In genomic region chr10:89344132-89344490, GRCm38 (mm10) we compare ENCODE assay signal across 8 mouse cellular contexts. TPM values are rescaled to one million over a fixed set of nuclear protein-coding genes. Genes with fewer than 3 reads are reported as not detected.
DNase-seq lines count a peak whose midpoint lies in the region; ATAC-seq and TF ChIP-seq lines count a peak whose summit lies in the region.

No protein-coding gene starts in this region.

- H3K9me3 ChIP-seq in heart, embryonic 12.5 days (replicated peaks) = no peaks in the 10 kb centered on the region
- no peaks in the 10 kb centered on the region for H3K9me3 ChIP-seq in hindbrain, embryonic 10.5 days
- no peaks in the 10 kb centered on the region for H3K9me3 ChIP-seq in liver, postnatal 0 days (ENCODE audit: low read length)

- 4% methylated on average over 4 of the region's 4 CpGs for WGBS in heart, embryonic 12.5 days
- WGBS in hindbrain, embryonic 10.5 days = 15% methylated on average over 4 of the region's 4 CpGs
- WGBS in liver, postnatal 0 days (ENCODE audit: insufficient replicate concordance) = 18% methylated on average over 4 of the region's 4 CpGs

- H3K4me3 ChIP-seq in heart, embryonic 12.5 days = peak overlapping the region; percentile 77
- peak overlapping the region; percentile 52 for H3K4me3 ChIP-seq in brown adipose tissue, adult 24 weeks (ENCODE audit: insufficient read depth, low read depth, low read length)
- peak overlapping the region; percentile 70 for H3K4me3 ChIP-seq in hindbrain, embryonic 10.5 days
- H3K4me3 ChIP-seq in liver, postnatal 0 days (ENCODE audit: low read depth, low read length) = peak overlapping the region; percentile 39

- no peaks in the 10 kb centered on the region for H3K36me3 ChIP-seq in heart, embryonic 12.5 days
- H3K36me3 ChIP-seq in hindbrain, embryonic 10.5 days = no peaks in the 10 kb centered on the region
- no peaks in the 10 kb centered on the region for H3K36me3 ChIP-seq in liver, postnatal 0 days (replicated peaks; ENCODE audit: insufficient read depth, low read length)

- peak overlapping the region; percentile 89 for H3K9ac ChIP-seq in heart, embryonic 12.5 days
- H3K9ac ChIP-seq in liver, postnatal 0 days (replicated peaks) = no peak overlapping the region

- DNase-seq in heart, postnatal 25 days (ENCODE audit: low spot score) = no peak
- no peak for DNase-seq in hindbrain, embryonic 10.5 days (ENCODE audit: low spot score)
- DNase-seq in liver, postnatal 0 days = no peak
- DNase-seq in adrenal gland, postnatal 14 days = no peak
- DNase-seq in layer of hippocampus, adult 9-10 months (ENCODE audit: low spot score) = no peak

- no peak for TF ChIP-seq EP300 in liver, postnatal 0 days (IDR thresholded peaks at IDR 0.05; ENCODE audit: low read depth)

- H3K27me3 ChIP-seq in heart, embryonic 12.5 days (replicated peaks) = peaks cover 12% of the 10 kb centered on the region
- peaks cover 57% of the 10 kb centered on the region for H3K27me3 ChIP-seq in hindbrain, embryonic 10.5 days (ENCODE audit: insufficient read depth, poor library complexity, severe bottlenecking)
- peaks cover 26% of the 10 kb centered on the region for H3K27me3 ChIP-seq in liver, postnatal 0 days (ENCODE audit: insufficient read depth, low read length)

- 0 out of 2 replicates have a peak, but pooled peaks have one; percentile 10 for ATAC-seq in heart, embryonic 12.5 days (ENCODE audit: insufficient number of reproducible peaks, low FRiP score)
- no peak for ATAC-seq in liver, postnatal 0 days
- no peak for ATAC-seq in erythroid progenitor cell, adult 5-6 weeks (replicated peaks; ENCODE audit: low FRiP score, poor library complexity, severe bottlenecking)

- H3K4me1 ChIP-seq in heart, embryonic 12.5 days (replicated peaks) = peaks cover 18% of the 10 kb centered on the region
- H3K4me1 ChIP-seq in brown adipose tissue, adult 24 weeks (ENCODE audit: control insufficient read depth, insufficient read depth, insufficient read length, low read length) = no peaks in the 10 kb centered on the region; the same call in 1 of the 2 replicates
- peaks cover 13% of the 10 kb centered on the region for H3K4me1 ChIP-seq in hindbrain, embryonic 10.5 days (replicated peaks)
- H3K4me1 ChIP-seq in liver, postnatal 0 days (ENCODE audit: insufficient read depth) = peaks cover 5% of the 10 kb centered on the region; the same call in 1 of the 2 replicates

- intact Hi-C loops in heart, postnatal 25 days (cut with DNase I) = loop anchor here (5.0 kb wide), 1 partner anchor 38 kb away; no protein-coding TSS in a partner anchor

- H3K27ac ChIP-seq in heart, embryonic 12.5 days (ENCODE audit: poor library complexity, severe bottlenecking) = peak overlapping the region; percentile 82
- no peak overlapping the region for H3K27ac ChIP-seq in brown adipose tissue, adult 24 weeks (replicated peaks; ENCODE audit: low read depth, low read length)
- peak overlapping the region; percentile 75; the same call in 1 of the 2 replicates for H3K27ac ChIP-seq in hindbrain, embryonic 10.5 days
- H3K27ac ChIP-seq in liver, postnatal 0 days (ENCODE audit: low read depth) = no peak overlapping the region

- peak overlapping the region; percentile 95 for H3K4me2 ChIP-seq in heart, embryonic 12.5 days
- H3K4me2 ChIP-seq in liver, postnatal 0 days (ENCODE audit: low read depth, low read length) = peak overlapping the region; percentile 69

- TF ChIP-seq CTCF in liver, postnatal 0 days (IDR thresholded peaks at IDR 0.05; ENCODE audit: low read depth) = no peak

RNA-seq across cellular contexts. Expression of gene Ano4, which starts 0.5 kb away (rescaled TPM):
- polyA plus RNA-seq in heart, embryonic 12.5 days (2016; fragmentation: Nextera tagmentation; extraction: Ambion mirVana) = 6.5 and 7.8 TPM in 2 replicates
- total RNA-seq in heart, postnatal 25 days (2021) = 1 to 10 TPM; 7.0 to 7.9 TPM
- not detected in 2 replicates for polyA plus RNA-seq in brown adipose tissue, adult 24 weeks (2012; ENCODE audit: insufficient read depth, insufficient read length, missing spikeins)
- 0.50 and 1.7 TPM in 2 replicates for polyA plus RNA-seq in hindbrain, embryonic 10.5 days (2016; fragmentation: Nextera tagmentation; extraction: Ambion mirVana)
- not detected in 2 replicates for polyA plus RNA-seq in liver, postnatal 0 days (2015; fragmentation: Nextera tagmentation; extraction: Ambion mirVana)
- total RNA-seq in adrenal gland, postnatal 14 days (2021) = 0.64 and 1.3 TPM in 2 replicates
- not detected in 2 replicates for total RNA-seq in erythroid progenitor cell, adult 5-6 weeks (2015; ENCODE audit: low replicate concordance)
- not detected in 2 replicates for total RNA-seq in erythroid progenitor cell, adult 5-6 weeks (2017; ENCODE audit: low replicate concordance)

Comparison
In these comparisons a context has a peak if more than half of its experiments do, and no peak if none do; other contexts are left out.
1. H3K27ac ChIP-seq: peak in heart, embryonic 12.5 days (single experiment) and hindbrain, embryonic 10.5 days (single experiment); none in brown adipose tissue, adult 24 weeks (single experiment) and liver, postnatal 0 days (single experiment).
2. Peak in every context shown above with its lines, with median percentiles within 50 percentile points of each other: H3K4me3 ChIP-seq.